Mouse (Mus musculus): ENCODE data around the gene Wscd2. TPM values are rescaled to one million over a fixed set of nuclear protein-coding genes. Genes with fewer than 3 reads are reported as not detected.

Wscd2 gene
- polyA plus RNA-seq, 1 experiment from 2014 or later = 3.4 TPM

GRCm38 (mm10) chr5:113600181-113600580, 110.0 kb downstream of the Wscd2 start:
- Histone ChIP-seq H3K4me1 (ENCODE audit: control insufficient read depth, insufficient read depth, low read length) (no peaks in the 10 kb centered on the region), H3K27me3 (replicated peaks; ENCODE audit: control insufficient read depth, insufficient read depth, low read length) (no peaks in the 10 kb centered on the region), H3K4me2 (ENCODE audit: low read length) (no peak overlapping the region), H3K36me3 (ENCODE audit: control insufficient read depth, insufficient read depth, low read length) (no peaks in the 10 kb centered on the region), H3K9ac (ENCODE audit: low read length) (no peak overlapping the region), H3K4me3 (ENCODE audit: low read depth, low read length) (no peak overlapping the region), H3K27ac (ENCODE audit: low read depth, low read length) (no peak overlapping the region), H3K9me3 (replicated peaks; ENCODE audit: control insufficient read depth, low read length) (no peaks in the 10 kb centered on the region)
- ATAC-seq (no peak), DNase-seq (ENCODE audit: low spot score) (no peak)
- 89% methylated on average over 3 of the region's 3 CpGs for WGBS

GRCm38 (mm10) chr5:113600803-113601202, 110.7 kb downstream of the Wscd2 start:
- no peaks in the 10 kb centered on the region for H3K4me1 ChIP-seq (ENCODE audit: control insufficient read depth, insufficient read depth, low read length)
- H3K27ac ChIP-seq (ENCODE audit: low read depth, low read length) = no peak overlapping the region
- 82% methylated on average over 4 of the region's 4 CpGs for WGBS
- no peaks in the 10 kb centered on the region for H3K36me3 ChIP-seq (ENCODE audit: control insufficient read depth, insufficient read depth, low read length)
- H3K4me3 ChIP-seq (ENCODE audit: low read depth, low read length) = no peak overlapping the region
- no peaks in the 10 kb centered on the region for H3K9me3 ChIP-seq (replicated peaks; ENCODE audit: control insufficient read depth, low read length)
- no peaks in the 10 kb centered on the region for H3K27me3 ChIP-seq (replicated peaks; ENCODE audit: control insufficient read depth, insufficient read depth, low read length)
- no peak for ATAC-seq
- H3K4me2 ChIP-seq (ENCODE audit: low read length) = no peak overlapping the region
- no peak for DNase-seq (ENCODE audit: low spot score)
- no peak overlapping the region for H3K9ac ChIP-seq (ENCODE audit: low read length)

- Histone ChIP-seq H3K9me3 (replicated peaks; ENCODE audit: control insufficient read depth, low read length) (no peaks in the 10 kb centered on the region), H3K4me2 (ENCODE audit: low read length) (no peak overlapping the region), H3K4me1 (ENCODE audit: control insufficient read depth, insufficient read depth, low read length) (peaks cover 2% of the 10 kb centered on the region; the same call in 1 of the 2 replicates), H3K27me3 (replicated peaks; ENCODE audit: control insufficient read depth, insufficient read depth, low read length) (no peaks in the 10 kb centered on the region), H3K36me3 (ENCODE audit: control insufficient read depth, insufficient read depth, low read length) (no peaks in the 10 kb centered on the region), H3K9ac (ENCODE audit: low read length) (no peak overlapping the region), H3K4me3 (ENCODE audit: low read depth, low read length) (no peak overlapping the region), H3K27ac (ENCODE audit: low read depth, low read length) (no peak overlapping the region)
- DNase-seq (ENCODE audit: low spot score) (no peak), ATAC-seq (no peak)
- 84% methylated on average over 9 of the region's 9 CpGs for WGBS
These were observed 113.3 kb downstream of the Wscd2 start for GRCm38 (mm10) chr5:113603471-113603870.

- H3K4me3 ChIP-seq (ENCODE audit: low read depth, low read length) = no peak overlapping the region
- H3K27me3 ChIP-seq (replicated peaks; ENCODE audit: control insufficient read depth, insufficient read depth, low read length) = no peaks in the 10 kb centered on the region
- 83% methylated on average over 4 of the region's 4 CpGs for WGBS
- no peak overlapping the region for H3K27ac ChIP-seq (ENCODE audit: low read depth, low read length)
- H3K4me2 ChIP-seq (ENCODE audit: low read length) = no peak overlapping the region
- H3K36me3 ChIP-seq (ENCODE audit: control insufficient read depth, insufficient read depth, low read length) = no peaks in the 10 kb centered on the region
- DNase-seq (ENCODE audit: low spot score) (no peak), ATAC-seq (no peak)
- H3K4me1 ChIP-seq (ENCODE audit: control insufficient read depth, insufficient read depth, low read length) = peaks cover 2% of the 10 kb centered on the region; the same call in 1 of the 2 replicates
- no peak overlapping the region for H3K9ac ChIP-seq (ENCODE audit: low read length)
- H3K9me3 ChIP-seq (replicated peaks; ENCODE audit: control insufficient read depth, low read length) = no peaks in the 10 kb centered on the region
These were observed 114.6 kb downstream of the Wscd2 start for GRCm38 (mm10) chr5:113604758-113605157.

GRCm38 (mm10) chr5:113606121-113606520, 116.0 kb downstream of the Wscd2 start:
- Histone ChIP-seq H3K9me3 (replicated peaks; ENCODE audit: control insufficient read depth, low read length) (no peaks in the 10 kb centered on the region), H3K4me3 (ENCODE audit: low read depth, low read length) (no peak overlapping the region), H3K4me1 (ENCODE audit: control insufficient read depth, insufficient read depth, low read length) (peaks cover 2% of the 10 kb centered on the region; the same call in 1 of the 2 replicates), H3K9ac (ENCODE audit: low read length) (no peak overlapping the region), H3K4me2 (ENCODE audit: low read length) (no peak overlapping the region), H3K27me3 (replicated peaks; ENCODE audit: control insufficient read depth, insufficient read depth, low read length) (no peaks in the 10 kb centered on the region), H3K36me3 (ENCODE audit: control insufficient read depth, insufficient read depth, low read length) (no peaks in the 10 kb centered on the region), H3K27ac (ENCODE audit: low read depth, low read length) (no peak overlapping the region)
- 83% methylated on average over 3 of the region's 3 CpGs for WGBS
- ATAC-seq (no peak), DNase-seq (ENCODE audit: low spot score) (no peak)

GRCm38 (mm10) chr5:113606961-113607785, 117.0 kb downstream of the Wscd2 start:
- Histone ChIP-seq H3K4me3 (ENCODE audit: low read depth, low read length) (no peak overlapping the region), H3K36me3 (ENCODE audit: control insufficient read depth, insufficient read depth, low read length) (no peaks in the 10 kb centered on the region), H3K27me3 (replicated peaks; ENCODE audit: control insufficient read depth, insufficient read depth, low read length) (no peaks in the 10 kb centered on the region), H3K9ac (ENCODE audit: low read length) (no peak overlapping the region), H3K27ac (ENCODE audit: low read depth, low read length) (no peak overlapping the region), H3K4me1 (ENCODE audit: control insufficient read depth, insufficient read depth, low read length) (peaks cover 2% of the 10 kb centered on the region; the same call in 1 of the 2 replicates), H3K4me2 (ENCODE audit: low read length) (no peak overlapping the region), H3K9me3 (replicated peaks; ENCODE audit: control insufficient read depth, low read length) (no peaks in the 10 kb centered on the region)
- DNase-seq (ENCODE audit: low spot score) = no peak
- 82% methylated on average over 8 of the region's 8 CpGs for WGBS
- no peak for ATAC-seq

- Histone ChIP-seq H3K36me3 (ENCODE audit: control insufficient read depth, insufficient read depth, low read length) (no peaks in the 10 kb centered on the region), H3K27ac (ENCODE audit: low read depth, low read length) (no peak overlapping the region), H3K9ac (ENCODE audit: low read length) (peak overlapping the region; percentile 10; the same call in 1 of the 2 replicates), H3K4me3 (ENCODE audit: low read depth, low read length) (no peak overlapping the region), H3K9me3 (replicated peaks; ENCODE audit: control insufficient read depth, low read length) (no peaks in the 10 kb centered on the region), H3K4me1 (ENCODE audit: control insufficient read depth, insufficient read depth, low read length) (peaks cover 2% of the 10 kb centered on the region; the same call in 1 of the 2 replicates), H3K4me2 (ENCODE audit: low read length) (no peak overlapping the region), H3K27me3 (replicated peaks; ENCODE audit: control insufficient read depth, insufficient read depth, low read length) (no peaks in the 10 kb centered on the region)
- DNase-seq (ENCODE audit: low spot score) (no peak), ATAC-seq (no peak)
- WGBS = 27% methylated on average over 13 of the region's 13 CpGs
These were observed 117.9 kb downstream of the Wscd2 start for GRCm38 (mm10) chr5:113607941-113608431.

- Histone ChIP-seq H3K9me3 (replicated peaks; ENCODE audit: control insufficient read depth, low read length) (no peaks in the 10 kb centered on the region), H3K36me3 (ENCODE audit: control insufficient read depth, insufficient read depth, low read length) (no peaks in the 10 kb centered on the region), H3K27me3 (replicated peaks; ENCODE audit: control insufficient read depth, insufficient read depth, low read length) (no peaks in the 10 kb centered on the region), H3K4me3 (ENCODE audit: low read depth, low read length) (no peak overlapping the region), H3K4me2 (ENCODE audit: low read length) (no peak overlapping the region), H3K27ac (ENCODE audit: low read depth, low read length) (no peak overlapping the region), H3K4me1 (ENCODE audit: control insufficient read depth, insufficient read depth, low read length) (peaks cover 2% of the 10 kb centered on the region; the same call in 1 of the 2 replicates), H3K9ac (ENCODE audit: low read length) (no peak overlapping the region)
- ATAC-seq (no peak), DNase-seq (ENCODE audit: low spot score) (no peak)
- 82% methylated on average over 8 of the region's 8 CpGs for WGBS
These were observed 118.4 kb downstream of the Wscd2 start for GRCm38 (mm10) chr5:113608511-113608910.

GRCm38 (mm10) chr5:113609891-113610290, 119.8 kb downstream of the Wscd2 start:
- Histone ChIP-seq H3K27me3 (replicated peaks; ENCODE audit: control insufficient read depth, insufficient read depth, low read length) (no peaks in the 10 kb centered on the region), H3K4me2 (ENCODE audit: low read length) (no peak overlapping the region), H3K4me3 (ENCODE audit: low read depth, low read length) (no peak overlapping the region), H3K4me1 (ENCODE audit: control insufficient read depth, insufficient read depth, low read length) (peaks cover 2% of the 10 kb centered on the region; the same call in 1 of the 2 replicates), H3K36me3 (ENCODE audit: control insufficient read depth, insufficient read depth, low read length) (no peaks in the 10 kb centered on the region), H3K9ac (ENCODE audit: low read length) (no peak overlapping the region), H3K9me3 (replicated peaks; ENCODE audit: control insufficient read depth, low read length) (no peaks in the 10 kb centered on the region), H3K27ac (ENCODE audit: low read depth, low read length) (no peak overlapping the region)
- WGBS = 77% methylated on average over 5 of the region's 5 CpGs
- DNase-seq (ENCODE audit: low spot score) = no peak
- ATAC-seq = no peak
